Mouse (Mus musculus) inflammation-experienced regulatory T-cells, adult 6 months (primary cell): ENCODE results near the gene Phyhipl. TPM values are rescaled to one million over a fixed set of nuclear protein-coding genes. Genes with fewer than 3 reads are reported as not detected.

ENCODE experiments used
- ATAC-seq: one replicate; pipeline ENCODE4 v1.8.0; 2017
- polyA plus RNA-seq, 3 experiments: library from polyadenylated mRNA; unstranded; fragments of 100-300 nt; shearing (Covaris generic); gene quantifications; one replicate each; pipeline ENCODE4 v1.2.1; 2017

The Phyhipl gene
- polyA plus RNA-seq, 3 experiments from 2014 or later, result not detected

- no peak for ATAC-seq
Observed at GRCm38 (mm10) chr10:70530185-70530823, 125.5 kb downstream of the Phyhipl start.

- ATAC-seq, result no peak
Observed at GRCm38 (mm10) chr10:70521379-70521778, 134.4 kb downstream of the Phyhipl start.

- no peak for ATAC-seq
Observed at GRCm38 (mm10) chr10:70520143-70521131, 135.3 kb downstream of the Phyhipl start.

- ATAC-seq, result no peak
Observed at GRCm38 (mm10) chr10:70519640-70520099, 136.1 kb downstream of the Phyhipl start.

GRCm38 (mm10) chr10:70516661-70517060 lies 139.1 kb downstream of the Phyhipl start:
- ATAC-seq, result no peak

- no peak for ATAC-seq
Observed at GRCm38 (mm10) chr10:70514848-70515247, 140.9 kb downstream of the Phyhipl start.

GRCm38 (mm10) chr10:70507880-70508279 lies 147.9 kb downstream of the Phyhipl start:
- no peak for ATAC-seq

Other genes starting within 250 kb of the Phyhipl start
- not detected for gene Fam13c, start 215.5 kb downstream of the Phyhipl start, polyA plus RNA-seq